Mouse (Mus musculus): ENCODE results near the gene Cpa5. TPM values are rescaled to one million over a fixed set of nuclear protein-coding genes. Genes with fewer than 3 reads are reported as not detected.

The Cpa5 gene
- polyA plus RNA-seq, 1 experiment from 2014 or later: 0.27 TPM

DNA sequence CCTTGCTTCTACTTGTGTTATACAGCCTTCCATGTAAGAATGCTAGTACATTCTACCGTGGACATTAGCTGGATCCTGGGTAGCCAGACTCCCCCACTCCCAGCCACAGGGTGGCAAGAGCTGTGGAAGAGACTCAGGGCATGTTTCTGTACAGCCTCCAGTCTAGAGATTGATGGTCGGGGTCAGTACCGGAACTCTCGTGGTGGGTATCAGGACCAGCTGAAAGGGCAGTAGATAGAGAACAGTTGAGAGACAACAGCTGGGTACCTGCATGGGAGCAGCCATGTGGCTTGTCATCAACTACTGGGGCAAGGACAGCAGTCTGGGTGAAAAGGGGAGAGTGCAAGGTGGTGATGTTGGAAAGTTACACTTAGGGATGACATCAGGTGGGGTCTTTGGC is 5.7 kb upstream of the Cpa5 start:
- H3K27ac ChIP-seq: no peak overlapping the region
- 85% methylated on average over 4 of the region's 4 CpGs for WGBS
- no peaks in the 10 kb centered on the region for H3K9me3 ChIP-seq
- H3K9ac ChIP-seq: no peak overlapping the region
- H3K4me1 ChIP-seq: peaks cover 3% of the 10 kb centered on the region
- H3K27me3 ChIP-seq: no peaks in the 10 kb centered on the region
- no peak overlapping the region for H3K4me3 ChIP-seq
- no peaks in the 10 kb centered on the region for H3K36me3 ChIP-seq
- ATAC-seq (ENCODE audit: insufficient number of reproducible peaks, low FRiP score, low TSS enrichment, low read depth): no peak
- H3K4me2 ChIP-seq: no peak overlapping the region

DNA sequence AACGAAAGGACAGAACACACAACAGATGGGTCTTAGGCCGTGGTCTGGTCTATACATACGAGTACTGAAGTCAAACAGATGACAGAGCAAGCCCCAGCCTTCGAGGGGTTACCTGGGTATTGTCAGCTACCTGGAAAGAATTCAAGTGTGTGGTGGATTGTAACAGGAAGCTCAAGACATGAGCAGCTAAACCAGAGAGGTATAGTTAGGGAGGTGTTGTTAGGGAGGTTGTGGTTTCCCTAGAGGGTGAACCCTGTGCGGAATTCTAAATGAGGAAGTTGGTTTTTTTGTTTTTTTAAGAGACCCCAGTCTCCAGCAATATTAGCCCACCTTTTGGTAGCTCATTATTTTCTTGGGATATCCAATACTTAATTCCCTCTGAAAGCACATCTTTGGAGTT is 5.1 kb upstream of the Cpa5 start:
- no peak overlapping the region for H3K4me2 ChIP-seq
- no peaks in the 10 kb centered on the region for H3K27me3 ChIP-seq
- no peaks in the 10 kb centered on the region for H3K9me3 ChIP-seq
- H3K36me3 ChIP-seq: no peaks in the 10 kb centered on the region
- H3K9ac ChIP-seq: no peak overlapping the region
- no peak for ATAC-seq (ENCODE audit: insufficient number of reproducible peaks, low FRiP score, low TSS enrichment, low read depth)
- peaks cover 3% of the 10 kb centered on the region for H3K4me1 ChIP-seq
- no peak overlapping the region for H3K4me3 ChIP-seq
- 53% methylated on average over 5 of the region's 5 CpGs for WGBS
- H3K27ac ChIP-seq: no peak overlapping the region

DNA sequence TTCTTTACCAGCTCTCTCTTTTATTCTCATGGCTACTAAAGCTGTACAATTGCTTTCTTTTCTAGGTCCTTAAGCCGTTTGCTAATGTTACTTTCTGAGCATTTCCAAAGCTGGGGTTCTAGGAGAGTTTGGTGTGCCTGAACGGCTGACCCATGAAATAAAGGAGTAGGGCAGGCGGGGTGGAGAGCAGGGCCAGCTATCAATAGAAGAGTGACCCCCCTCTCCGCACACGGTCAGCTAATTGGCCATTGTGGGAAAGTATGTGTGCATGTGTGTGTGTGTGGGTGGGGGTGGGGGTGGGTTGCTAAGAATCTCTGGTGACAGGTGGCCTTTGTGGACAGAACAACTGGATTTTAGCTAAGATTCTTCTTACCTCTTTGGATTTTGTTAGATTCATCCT is 402 bp downstream of the Cpa5 start:
- Histone ChIP-seq H3K9ac (no peak overlapping the region), H3K4me3 (no peak overlapping the region), H3K27me3 (no peaks in the 10 kb centered on the region), H3K27ac (no peak overlapping the region), H3K4me2 (no peak overlapping the region), H3K9me3 (no peaks in the 10 kb centered on the region), H3K4me1 (peaks cover 11% of the 10 kb centered on the region), H3K36me3 (no peaks in the 10 kb centered on the region)
- no peak for ATAC-seq (ENCODE audit: insufficient number of reproducible peaks, low FRiP score, low TSS enrichment, low read depth)
- WGBS: 78% methylated on average over 5 of the region's 5 CpGs

- no peak overlapping the region for H3K4me3 ChIP-seq
- peaks cover 40% of the 10 kb centered on the region for H3K4me1 ChIP-seq
- no peak for ATAC-seq (ENCODE audit: insufficient number of reproducible peaks, low FRiP score, low TSS enrichment, low read depth)
- H3K9me3 ChIP-seq: no peaks in the 10 kb centered on the region
- H3K27ac ChIP-seq: no peak overlapping the region
- no peaks in the 10 kb centered on the region for H3K36me3 ChIP-seq
- no peak overlapping the region for H3K4me2 ChIP-seq
- WGBS: 58% methylated on average over 6 of the region's 6 CpGs
- H3K9ac ChIP-seq: no peak overlapping the region
- H3K27me3 ChIP-seq: no peaks in the 10 kb centered on the region
Observed at GRCm38 (mm10) chr6:30614251-30614650, 3.4 kb downstream of the Cpa5 start.

- Histone ChIP-seq H3K27me3 (no peaks in the 10 kb centered on the region), H3K36me3 (no peaks in the 10 kb centered on the region), H3K9me3 (no peaks in the 10 kb centered on the region), H3K4me2 (no peak overlapping the region), H3K4me3 (no peak overlapping the region), H3K27ac (no peak overlapping the region), H3K4me1 (peaks cover 40% of the 10 kb centered on the region), H3K9ac (no peak overlapping the region)
- WGBS: 28% methylated on average over 4 of the region's 4 CpGs
- no peak for ATAC-seq (ENCODE audit: insufficient number of reproducible peaks, low FRiP score, low TSS enrichment, low read depth)
Observed at GRCm38 (mm10) chr6:30615741-30616140, 4.9 kb downstream of the Cpa5 start.

GRCm38 (mm10) chr6:30616491-30616941 is 5.7 kb downstream of the Cpa5 start:
- 9% methylated on average over 8 of the region's 8 CpGs for WGBS
- Histone ChIP-seq H3K9ac (no peak overlapping the region), H3K27ac (peak overlapping the region; percentile 88), H3K4me3 (no peak overlapping the region), H3K9me3 (no peaks in the 10 kb centered on the region), H3K4me1 (peaks cover 43% of the 10 kb centered on the region), H3K36me3 (no peaks in the 10 kb centered on the region), H3K4me2 (no peak overlapping the region), H3K27me3 (no peaks in the 10 kb centered on the region)
- no peak for ATAC-seq (ENCODE audit: insufficient number of reproducible peaks, low FRiP score, low TSS enrichment, low read depth)

DNA sequence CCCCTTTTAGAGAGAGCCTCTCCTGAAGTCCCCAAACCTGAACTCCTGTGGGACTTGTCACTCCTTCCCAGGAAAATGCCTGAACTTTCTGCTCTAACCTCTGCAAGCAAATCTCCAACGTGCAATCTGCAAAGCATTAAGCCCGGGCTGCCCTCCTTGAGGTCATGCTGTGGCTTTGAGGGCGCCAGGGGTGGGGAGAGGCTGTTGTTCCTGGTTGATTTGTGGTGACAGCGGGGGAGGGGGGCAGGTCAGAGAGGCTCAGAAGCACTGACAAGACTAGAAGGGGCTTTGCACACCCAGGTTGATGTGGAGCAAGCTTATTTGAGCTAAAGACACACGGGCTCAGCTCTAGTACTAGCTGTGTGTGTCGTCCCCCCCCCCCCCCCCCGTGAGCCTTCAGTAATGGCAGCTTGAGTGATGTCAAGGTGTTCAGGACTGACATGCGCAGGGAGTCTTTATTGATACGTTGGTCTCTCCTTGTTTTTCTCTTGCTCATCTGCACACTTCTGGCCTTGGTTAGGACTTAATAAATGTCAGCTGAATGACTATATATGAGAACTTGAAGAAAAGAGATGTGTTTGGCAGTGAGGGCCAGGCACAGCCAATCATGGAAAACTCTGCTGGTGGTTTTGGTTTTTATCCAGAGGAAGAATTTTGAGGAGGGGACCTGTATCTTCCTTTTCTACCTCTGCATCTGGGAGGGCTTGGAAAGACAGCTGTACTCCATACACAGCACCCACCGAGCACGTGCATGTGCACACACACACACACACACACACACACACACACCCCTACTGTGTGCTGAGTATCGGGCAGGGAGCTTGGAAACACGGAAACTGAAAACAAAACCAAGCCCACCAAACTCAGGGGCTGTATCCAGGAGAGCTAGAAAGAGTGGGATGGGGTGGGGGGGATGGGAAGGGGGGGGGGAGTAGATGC is 6.5 kb downstream of the Cpa5 start:
- Histone ChIP-seq H3K4me1 (peaks cover 43% of the 10 kb centered on the region), H3K4me3 (peak overlapping the region; percentile 16; the same call in 1 of the 2 replicates), H3K9ac (no peak overlapping the region), H3K36me3 (no peaks in the 10 kb centered on the region), H3K9me3 (no peaks in the 10 kb centered on the region), H3K27me3 (no peaks in the 10 kb centered on the region), H3K4me2 (peak overlapping the region; percentile 38), H3K27ac (peak overlapping the region; percentile 88)
- 0 out of 2 replicates have a peak, but pooled peaks have one; percentile 26 for ATAC-seq (ENCODE audit: insufficient number of reproducible peaks, low FRiP score, low TSS enrichment, low read depth)
- 10% methylated on average over 11 of the region's 13 CpGs for WGBS

DNA sequence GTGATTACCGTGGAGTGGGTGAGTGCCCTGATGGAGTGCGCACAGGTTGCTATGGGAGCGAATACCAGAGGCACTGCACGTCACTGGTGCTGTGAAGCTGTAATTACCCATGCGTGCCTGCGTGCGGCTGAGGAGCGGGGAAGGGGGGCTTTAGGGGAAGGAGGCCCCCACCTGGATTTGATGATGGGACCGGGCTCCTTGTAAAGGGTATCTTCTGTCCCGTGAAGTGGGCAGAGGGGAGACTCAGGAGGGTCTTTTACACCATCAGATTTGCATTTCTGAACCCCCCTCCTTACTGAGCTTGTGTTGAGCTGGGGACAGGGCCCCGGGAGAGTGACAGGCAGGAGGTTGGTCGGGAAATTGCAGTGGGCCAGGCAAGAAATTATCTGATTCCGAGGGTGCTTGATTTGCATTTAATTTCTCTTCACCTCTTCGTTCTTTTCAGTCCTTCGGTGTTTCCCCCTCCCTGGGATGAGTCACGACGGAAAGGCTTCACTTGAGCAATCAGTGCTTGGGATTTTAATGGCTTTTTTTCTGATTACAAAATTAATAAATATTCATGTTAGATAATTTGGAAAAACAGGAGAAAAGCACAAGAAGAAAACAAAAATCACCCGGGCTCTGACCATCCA is 7.3 kb downstream of the Cpa5 start:
- 14% methylated on average over 18 of the region's 18 CpGs for WGBS
- Histone ChIP-seq H3K9me3 (no peaks in the 10 kb centered on the region), H3K36me3 (no peaks in the 10 kb centered on the region), H3K9ac (no peak overlapping the region), H3K4me1 (peaks cover 43% of the 10 kb centered on the region), H3K27ac (peak overlapping the region; percentile 88), H3K4me3 (peak overlapping the region; percentile 16; the same call in 1 of the 2 replicates), H3K27me3 (no peaks in the 10 kb centered on the region), H3K4me2 (peak overlapping the region; percentile 38)
- no peak; the same call in 1 of the 2 replicates for ATAC-seq (ENCODE audit: insufficient number of reproducible peaks, low FRiP score, low TSS enrichment, low read depth)

DNA sequence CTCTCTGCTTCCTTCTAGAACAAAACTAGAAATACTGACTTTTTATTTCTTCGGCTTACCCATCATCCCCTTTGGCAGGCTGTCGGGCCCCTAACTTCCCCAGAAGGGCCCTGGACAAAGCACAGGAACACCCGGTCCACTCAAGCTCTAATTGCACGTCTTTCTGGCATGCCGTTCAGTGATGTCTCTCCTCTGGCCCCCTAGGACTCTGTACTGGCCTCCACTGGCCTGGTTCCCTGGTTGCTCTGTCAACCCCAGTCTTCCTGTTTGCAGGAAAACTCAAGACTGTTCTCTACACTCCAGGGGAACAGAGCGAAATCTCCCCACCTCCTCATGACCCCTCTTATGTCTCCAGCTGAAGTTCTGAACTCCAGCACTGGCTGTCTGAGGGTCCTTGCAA is 7.9 kb downstream of the Cpa5 start:
- Histone ChIP-seq H3K9me3 (no peaks in the 10 kb centered on the region), H3K4me2 (no peak overlapping the region), H3K27ac (peak overlapping the region; percentile 88), H3K27me3 (no peaks in the 10 kb centered on the region), H3K9ac (no peak overlapping the region), H3K4me1 (peaks cover 43% of the 10 kb centered on the region), H3K4me3 (no peak overlapping the region), H3K36me3 (no peaks in the 10 kb centered on the region)
- ATAC-seq (ENCODE audit: insufficient number of reproducible peaks, low FRiP score, low TSS enrichment, low read depth): no peak
- 48% methylated on average over 6 of the region's 6 CpGs for WGBS

DNA sequence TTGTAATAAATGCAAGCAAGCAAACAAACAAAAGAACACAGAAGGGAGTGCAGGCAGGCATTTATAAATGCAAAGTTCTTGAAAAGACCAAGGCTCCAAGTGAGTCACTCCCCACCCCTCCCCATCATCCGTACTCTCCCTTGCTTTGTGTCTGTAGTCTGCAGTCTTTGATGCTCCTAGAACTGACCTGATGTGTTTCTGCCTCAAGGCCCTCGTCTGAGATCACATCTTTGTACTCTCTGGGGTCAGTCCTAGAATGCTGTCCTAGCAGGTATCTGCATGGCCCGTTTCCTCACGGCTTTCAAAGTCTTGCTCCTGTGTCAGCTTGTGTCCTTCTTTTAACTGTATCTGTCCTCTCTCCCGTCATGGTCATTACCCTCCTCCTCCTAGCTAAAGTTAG is 8.8 kb downstream of the Cpa5 start:
- H3K36me3 ChIP-seq: no peaks in the 10 kb centered on the region
- 81% methylated on average over 5 of the region's 5 CpGs for WGBS
- no peaks in the 10 kb centered on the region for H3K9me3 ChIP-seq
- no peak overlapping the region for H3K4me3 ChIP-seq
- peak overlapping the region; percentile 9; the same call in 1 of the 2 replicates for H3K27ac ChIP-seq
- H3K4me1 ChIP-seq: peaks cover 43% of the 10 kb centered on the region
- ATAC-seq (ENCODE audit: insufficient number of reproducible peaks, low FRiP score, low TSS enrichment, low read depth): no peak
- no peak overlapping the region for H3K9ac ChIP-seq
- H3K27me3 ChIP-seq: no peaks in the 10 kb centered on the region
- H3K4me2 ChIP-seq: no peak overlapping the region

DNA sequence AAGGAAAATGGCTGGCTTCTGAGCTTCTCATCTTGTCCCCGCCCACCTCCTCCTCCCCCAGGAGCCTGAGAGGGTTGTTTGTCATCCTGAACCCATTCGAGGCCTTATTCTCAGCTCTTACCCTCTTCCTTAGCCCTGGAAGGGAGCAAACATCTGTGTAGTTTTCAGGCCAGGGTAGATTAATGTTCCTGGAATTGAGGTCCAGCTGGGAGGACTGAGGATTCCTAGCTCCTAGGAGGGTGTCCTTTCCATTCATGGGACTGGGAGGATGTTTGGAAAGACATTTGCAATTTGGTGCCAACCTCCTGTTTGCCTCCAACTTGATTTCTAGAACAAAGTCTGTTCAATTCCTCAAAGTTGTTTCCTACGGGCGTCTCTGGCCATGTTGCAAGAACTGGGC is 9.8 kb downstream of the Cpa5 start:
- ATAC-seq (ENCODE audit: insufficient number of reproducible peaks, low FRiP score, low TSS enrichment, low read depth): no peak
- Histone ChIP-seq H3K36me3 (no peaks in the 10 kb centered on the region), H3K9me3 (no peaks in the 10 kb centered on the region), H3K27ac (peak overlapping the region; percentile 27; the same call in 1 of the 2 replicates), H3K4me2 (no peak overlapping the region), H3K4me3 (no peak overlapping the region), H3K9ac (no peak overlapping the region), H3K27me3 (no peaks in the 10 kb centered on the region), H3K4me1 (peaks cover 39% of the 10 kb centered on the region)
- WGBS: 66% methylated on average over 4 of the region's 4 CpGs

DNA sequence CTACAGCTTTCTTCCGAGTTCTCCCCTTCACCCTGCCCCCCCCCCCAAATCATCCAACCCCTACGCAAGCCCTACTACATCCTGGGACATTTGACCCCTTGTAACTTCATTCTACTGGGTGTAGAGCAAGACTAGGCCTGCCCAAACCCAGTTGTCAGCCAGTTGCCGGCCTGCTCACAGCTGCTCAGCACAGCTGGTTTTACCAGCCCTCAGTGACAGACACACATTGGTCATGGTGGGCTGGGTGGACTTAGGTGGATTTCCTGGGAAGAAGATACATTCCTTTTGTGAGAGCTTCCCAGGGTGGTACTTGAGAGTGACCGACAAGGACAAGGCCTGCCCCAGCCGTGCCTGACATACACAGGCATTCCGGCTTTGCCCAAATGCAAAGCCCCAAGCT is 10.2 kb downstream of the Cpa5 start:
- WGBS: 67% methylated on average over 6 of the region's 6 CpGs
- no peak overlapping the region for H3K4me2 ChIP-seq
- H3K36me3 ChIP-seq: no peaks in the 10 kb centered on the region
- no peak overlapping the region for H3K4me3 ChIP-seq
- 0 out of 2 replicates have a peak, but pooled peaks have one; percentile 22 for ATAC-seq (ENCODE audit: insufficient number of reproducible peaks, low FRiP score, low TSS enrichment, low read depth)
- H3K27me3 ChIP-seq: no peaks in the 10 kb centered on the region
- peaks cover 34% of the 10 kb centered on the region for H3K4me1 ChIP-seq
- peak overlapping the region; percentile 44; the same call in 1 of the 2 replicates for H3K27ac ChIP-seq
- no peak overlapping the region for H3K9ac ChIP-seq
- no peaks in the 10 kb centered on the region for H3K9me3 ChIP-seq

Data from limb, embryonic 15.5 days (tissue).